Mouse (Mus musculus): Measurements from ENCODE around the gene Bag2. TPM values are rescaled to one million over a fixed set of nuclear protein-coding genes. Genes with fewer than 3 reads are reported as not detected.
A peak's percentile ranks its signal among the peaks of the same experiment; 100 is the strongest.

Bag2 gene
- polyA plus RNA-seq (2014; fragmentation: Nextera tagmentation; extraction: Ambion mirVana): 27.0 and 28.4 TPM in 2 replicates

- no peaks in the 10 kb centered on the region for H3K9me3 ChIP-seq (ENCODE audit: control insufficient read depth, low read length)
- no peaks in the 10 kb centered on the region; the same call in 1 of the 2 replicates for H3K4me1 ChIP-seq (replicated peaks; ENCODE audit: control insufficient read depth, insufficient read depth, low read length)
- ATAC-seq (ENCODE audit: low FRiP score) (peak; percentile 88), DNase-seq (ENCODE audit: low spot score) (peak; percentile 77)
- peak within 1 kb of the TSS; percentile 96 for H3K4me2 ChIP-seq (replicated peaks; ENCODE audit: low read depth, low read length)
- H3K4me3 ChIP-seq (ENCODE audit: low read depth, low read length): peak within 1 kb of the TSS; percentile 60
- H3K27ac ChIP-seq (ENCODE audit: low read depth, low read length): peak within 1 kb of the TSS; percentile 30; the same call in 1 of the 2 replicates
- H3K36me3 ChIP-seq (ENCODE audit: control insufficient read depth, insufficient read depth, low read length): no peaks in the 10 kb centered on the region
- H3K9ac ChIP-seq (ENCODE audit: low read depth, low read length): peak within 1 kb of the TSS; percentile 85
- WGBS: under 1% methylated on average over 60 of the region's 61 CpGs
- H3K27me3 ChIP-seq (ENCODE audit: control insufficient read depth, insufficient read depth, low read length): no peaks in the 10 kb centered on the region
These were observed at the start of gene Bag2 for GRCm38 (mm10) chr1:33757491-33758041. Gene Bag2 (minus strand): TSS chr1:33757795.

GRCm38 (mm10) chr1:33803323-33803722 lies 45.7 kb upstream of the Bag2 start:
- ATAC-seq (ENCODE audit: low FRiP score) (no peak), DNase-seq (ENCODE audit: low spot score) (no peak)
- H3K36me3 ChIP-seq (ENCODE audit: control insufficient read depth, insufficient read depth, low read length): peaks cover 16% of the 10 kb centered on the region; the same call in 1 of the 2 replicates
- H3K9ac ChIP-seq (ENCODE audit: low read depth, low read length): no peak overlapping the region
- H3K4me1 ChIP-seq (replicated peaks; ENCODE audit: control insufficient read depth, insufficient read depth, low read length): no peaks in the 10 kb centered on the region
- 98% methylated on average over 2 of the region's 2 CpGs for WGBS
- H3K27ac ChIP-seq (ENCODE audit: low read depth, low read length): no peak overlapping the region
- no peak overlapping the region for H3K4me2 ChIP-seq (replicated peaks; ENCODE audit: low read depth, low read length)
- H3K4me3 ChIP-seq (ENCODE audit: low read depth, low read length): no peak overlapping the region
- H3K9me3 ChIP-seq (ENCODE audit: control insufficient read depth, low read length): no peaks in the 10 kb centered on the region
- no peaks in the 10 kb centered on the region for H3K27me3 ChIP-seq (ENCODE audit: control insufficient read depth, insufficient read depth, low read length)

GRCm38 (mm10) chr1:33799620-33800019 lies 42.0 kb upstream of the Bag2 start:
- Histone ChIP-seq H3K4me3 (ENCODE audit: low read depth, low read length) (no peak overlapping the region), H3K4me1 (replicated peaks; ENCODE audit: control insufficient read depth, insufficient read depth, low read length) (no peaks in the 10 kb centered on the region), H3K9me3 (ENCODE audit: control insufficient read depth, low read length) (no peaks in the 10 kb centered on the region), H3K36me3 (ENCODE audit: control insufficient read depth, insufficient read depth, low read length) (peaks cover 16% of the 10 kb centered on the region; the same call in 1 of the 2 replicates), H3K27ac (ENCODE audit: low read depth, low read length) (no peak overlapping the region), H3K27me3 (ENCODE audit: control insufficient read depth, insufficient read depth, low read length) (no peaks in the 10 kb centered on the region), H3K9ac (ENCODE audit: low read depth, low read length) (no peak overlapping the region), H3K4me2 (replicated peaks; ENCODE audit: low read depth, low read length) (no peak overlapping the region)
- ATAC-seq (ENCODE audit: low FRiP score) (no peak), DNase-seq (ENCODE audit: low spot score) (no peak)
- 85% methylated on average over 3 of the region's 3 CpGs for WGBS

GRCm38 (mm10) chr1:33788493-33788892 lies 30.9 kb upstream of the Bag2 start:
- Histone ChIP-seq H3K4me1 (replicated peaks; ENCODE audit: control insufficient read depth, insufficient read depth, low read length) (no peaks in the 10 kb centered on the region), H3K27ac (ENCODE audit: low read depth, low read length) (no peak overlapping the region), H3K4me2 (replicated peaks; ENCODE audit: low read depth, low read length) (no peak overlapping the region), H3K9me3 (ENCODE audit: control insufficient read depth, low read length) (no peaks in the 10 kb centered on the region), H3K27me3 (ENCODE audit: control insufficient read depth, insufficient read depth, low read length) (no peaks in the 10 kb centered on the region), H3K4me3 (ENCODE audit: low read depth, low read length) (no peak overlapping the region), H3K36me3 (ENCODE audit: control insufficient read depth, insufficient read depth, low read length) (peaks cover 3% of the 10 kb centered on the region; the same call in 1 of the 2 replicates), H3K9ac (ENCODE audit: low read depth, low read length) (no peak overlapping the region)
- ATAC-seq (ENCODE audit: low FRiP score): no peak
- DNase-seq (ENCODE audit: low spot score): no peak
- WGBS: 77% methylated on average over 3 of the region's 3 CpGs

- Histone ChIP-seq H3K4me2 (replicated peaks; ENCODE audit: low read depth, low read length) (no peak overlapping the region), H3K36me3 (ENCODE audit: control insufficient read depth, insufficient read depth, low read length) (peaks cover 4% of the 10 kb centered on the region; the same call in 1 of the 2 replicates), H3K27ac (ENCODE audit: low read depth, low read length) (no peak overlapping the region), H3K4me3 (ENCODE audit: low read depth, low read length) (no peak overlapping the region), H3K27me3 (ENCODE audit: control insufficient read depth, insufficient read depth, low read length) (no peaks in the 10 kb centered on the region), H3K9ac (ENCODE audit: low read depth, low read length) (no peak overlapping the region), H3K9me3 (ENCODE audit: control insufficient read depth, low read length) (no peaks in the 10 kb centered on the region), H3K4me1 (replicated peaks; ENCODE audit: control insufficient read depth, insufficient read depth, low read length) (no peaks in the 10 kb centered on the region)
- ATAC-seq (ENCODE audit: low FRiP score) (no peak), DNase-seq (ENCODE audit: low spot score) (no peak)
- WGBS: 85% methylated on average over 5 of the region's 5 CpGs
These were observed 30.5 kb upstream of the Bag2 start for GRCm38 (mm10) chr1:33788072-33788471.

- H3K36me3 ChIP-seq (ENCODE audit: control insufficient read depth, insufficient read depth, low read length): peaks cover 4% of the 10 kb centered on the region; the same call in 1 of the 2 replicates
- H3K4me3 ChIP-seq (ENCODE audit: low read depth, low read length): no peak overlapping the region
- no peaks in the 10 kb centered on the region for H3K27me3 ChIP-seq (ENCODE audit: control insufficient read depth, insufficient read depth, low read length)
- H3K4me1 ChIP-seq (replicated peaks; ENCODE audit: control insufficient read depth, insufficient read depth, low read length): no peaks in the 10 kb centered on the region
- H3K9me3 ChIP-seq (ENCODE audit: control insufficient read depth, low read length): no peaks in the 10 kb centered on the region
- no peak overlapping the region for H3K27ac ChIP-seq (ENCODE audit: low read depth, low read length)
- no peak for ATAC-seq (ENCODE audit: low FRiP score)
- no peak for DNase-seq (ENCODE audit: low spot score)
- 95% methylated on average over 5 of the region's 5 CpGs for WGBS
- no peak overlapping the region for H3K9ac ChIP-seq (ENCODE audit: low read depth, low read length)
- H3K4me2 ChIP-seq (replicated peaks; ENCODE audit: low read depth, low read length): no peak overlapping the region
These were observed 27.0 kb upstream of the Bag2 start for GRCm38 (mm10) chr1:33784561-33784960.

- no peaks in the 10 kb centered on the region for H3K36me3 ChIP-seq (ENCODE audit: control insufficient read depth, insufficient read depth, low read length)
- WGBS: 82% methylated on average over 14 of the region's 14 CpGs
These were observed 18.6 kb upstream of the Bag2 start for GRCm38 (mm10) chr1:33776175-33776611.

GRCm38 (mm10) chr1:33772106-33772505 lies 14.5 kb upstream of the Bag2 start:
- DNase-seq (ENCODE audit: low spot score) (no peak), ATAC-seq (ENCODE audit: low FRiP score) (no peak)
- Histone ChIP-seq H3K4me2 (replicated peaks; ENCODE audit: low read depth, low read length) (no peak overlapping the region), H3K9me3 (ENCODE audit: control insufficient read depth, low read length) (no peaks in the 10 kb centered on the region), H3K27ac (ENCODE audit: low read depth, low read length) (no peak overlapping the region), H3K27me3 (ENCODE audit: control insufficient read depth, insufficient read depth, low read length) (no peaks in the 10 kb centered on the region), H3K36me3 (ENCODE audit: control insufficient read depth, insufficient read depth, low read length) (no peaks in the 10 kb centered on the region), H3K4me1 (replicated peaks; ENCODE audit: control insufficient read depth, insufficient read depth, low read length) (no peaks in the 10 kb centered on the region), H3K4me3 (ENCODE audit: low read depth, low read length) (no peak overlapping the region), H3K9ac (ENCODE audit: low read depth, low read length) (no peak overlapping the region)
- WGBS: 95% methylated on average over 9 of the region's 9 CpGs

More at GRCm38 (mm10) chr1:33776175-33776611, 18.6 kb upstream of the Bag2 start:
- Histone ChIP-seq H3K4me1 (replicated peaks; ENCODE audit: control insufficient read depth, insufficient read depth, low read length) (no peaks in the 10 kb centered on the region), H3K4me2 (replicated peaks; ENCODE audit: low read depth, low read length) (no peak overlapping the region), H3K27me3 (ENCODE audit: control insufficient read depth, insufficient read depth, low read length) (no peaks in the 10 kb centered on the region), H3K27ac (ENCODE audit: low read depth, low read length) (no peak overlapping the region), H3K9me3 (ENCODE audit: control insufficient read depth, low read length) (no peaks in the 10 kb centered on the region), H3K4me3 (ENCODE audit: low read depth, low read length) (no peak overlapping the region), H3K9ac (ENCODE audit: low read depth, low read length) (no peak overlapping the region)
- ATAC-seq (ENCODE audit: low FRiP score): no peak
- DNase-seq (ENCODE audit: low spot score): no peak

GRCm38 (mm10) chr1:33771621-33772020 lies 14.0 kb upstream of the Bag2 start:
- no peak for DNase-seq (ENCODE audit: low spot score)
- no peak overlapping the region for H3K4me3 ChIP-seq (ENCODE audit: low read depth, low read length)
- no peaks in the 10 kb centered on the region for H3K4me1 ChIP-seq (replicated peaks; ENCODE audit: control insufficient read depth, insufficient read depth, low read length)
- no peak overlapping the region for H3K4me2 ChIP-seq (replicated peaks; ENCODE audit: low read depth, low read length)
- no peak overlapping the region for H3K27ac ChIP-seq (ENCODE audit: low read depth, low read length)
- H3K9me3 ChIP-seq (ENCODE audit: control insufficient read depth, low read length): no peaks in the 10 kb centered on the region
- no peaks in the 10 kb centered on the region for H3K27me3 ChIP-seq (ENCODE audit: control insufficient read depth, insufficient read depth, low read length)
- no peak for ATAC-seq (ENCODE audit: low FRiP score)
- H3K36me3 ChIP-seq (ENCODE audit: control insufficient read depth, insufficient read depth, low read length): no peaks in the 10 kb centered on the region
- 93% methylated on average over 10 of the region's 10 CpGs for WGBS
- no peak overlapping the region for H3K9ac ChIP-seq (ENCODE audit: low read depth, low read length)
